Mouse (Mus musculus): ENCODE results near the gene Car10. TPM values are rescaled to one million over a fixed set of nuclear protein-coding genes. Genes with fewer than 3 reads are reported as not detected.

Gene Car10
- polyA plus RNA-seq, 1 experiment from 2014 or later: 10.6 TPM

GRCm38 (mm10) chr11:93185477-93185876, 87.6 kb downstream of the Car10 start:
- Histone ChIP-seq H3K27ac (replicated peaks) (no peak overlapping the region), H3K9ac (replicated peaks) (no peak overlapping the region), H3K4me3 (no peak overlapping the region), H3K4me1 (no peaks in the 10 kb centered on the region), H3K9me3 (no peaks in the 10 kb centered on the region), H3K27me3 (no peaks in the 10 kb centered on the region), H3K36me3 (no peaks in the 10 kb centered on the region), H3K4me2 (replicated peaks) (no peak overlapping the region)
- ATAC-seq (replicated peaks): no peak
- WGBS: 78% methylated on average over 4 of the region's 4 CpGs

- no peak for ATAC-seq (replicated peaks)
- no peaks in the 10 kb centered on the region for H3K9me3 ChIP-seq
These were observed 88.3 kb downstream of the Car10 start for GRCm38 (mm10) chr11:93186163-93186562.

GRCm38 (mm10) chr11:93188621-93189020, 90.8 kb downstream of the Car10 start:
- Histone ChIP-seq H3K36me3 (no peaks in the 10 kb centered on the region), H3K4me1 (no peaks in the 10 kb centered on the region), H3K27ac (replicated peaks) (no peak overlapping the region), H3K27me3 (no peaks in the 10 kb centered on the region), H3K9ac (replicated peaks) (no peak overlapping the region), H3K9me3 (no peaks in the 10 kb centered on the region), H3K4me2 (replicated peaks) (no peak overlapping the region), H3K4me3 (no peak overlapping the region)
- ATAC-seq (replicated peaks): no peak
- WGBS: 84% methylated on average over 5 of the region's 5 CpGs

More at GRCm38 (mm10) chr11:93186163-93186562, 88.3 kb downstream of the Car10 start:
- 83% methylated on average over 2 of the region's 2 CpGs for WGBS
- H3K9ac ChIP-seq (replicated peaks): no peak overlapping the region
- H3K36me3 ChIP-seq: no peaks in the 10 kb centered on the region
- H3K4me1 ChIP-seq: no peaks in the 10 kb centered on the region
- no peak overlapping the region for H3K4me2 ChIP-seq (replicated peaks)
- no peaks in the 10 kb centered on the region for H3K27me3 ChIP-seq
- H3K27ac ChIP-seq (replicated peaks): no peak overlapping the region
- no peak overlapping the region for H3K4me3 ChIP-seq

- no peak overlapping the region for H3K27ac ChIP-seq (replicated peaks)
- no peaks in the 10 kb centered on the region for H3K27me3 ChIP-seq
These were observed 102.2 kb downstream of the Car10 start for GRCm38 (mm10) chr11:93200046-93200445.

GRCm38 (mm10) chr11:93217457-93217856, 119.6 kb downstream of the Car10 start:
- no peaks in the 10 kb centered on the region for H3K4me1 ChIP-seq
- no peak overlapping the region for H3K4me2 ChIP-seq (replicated peaks)
- H3K9ac ChIP-seq (replicated peaks): no peak overlapping the region
- ATAC-seq (replicated peaks): no peak
- no peak overlapping the region for H3K27ac ChIP-seq (replicated peaks)
- no peaks in the 10 kb centered on the region for H3K36me3 ChIP-seq
- no peaks in the 10 kb centered on the region for H3K9me3 ChIP-seq
- H3K4me3 ChIP-seq: no peak overlapping the region
- no peaks in the 10 kb centered on the region for H3K27me3 ChIP-seq

More at GRCm38 (mm10) chr11:93200046-93200445, 102.2 kb downstream of the Car10 start:
- H3K36me3 ChIP-seq: no peaks in the 10 kb centered on the region
- no peak overlapping the region for H3K4me2 ChIP-seq (replicated peaks)
- no peak overlapping the region for H3K4me3 ChIP-seq
- H3K9me3 ChIP-seq: no peaks in the 10 kb centered on the region
- ATAC-seq (replicated peaks): no peak
- 93% methylated on average over 3 of the region's 3 CpGs for WGBS
- no peak overlapping the region for H3K9ac ChIP-seq (replicated peaks)
- no peaks in the 10 kb centered on the region for H3K4me1 ChIP-seq

- no peaks in the 10 kb centered on the region for H3K27me3 ChIP-seq
- H3K4me1 ChIP-seq: no peaks in the 10 kb centered on the region
- H3K4me2 ChIP-seq (replicated peaks): no peak overlapping the region
- no peak for ATAC-seq (replicated peaks)
- no peak overlapping the region for H3K4me3 ChIP-seq
- no peaks in the 10 kb centered on the region for H3K36me3 ChIP-seq
- H3K9ac ChIP-seq (replicated peaks): no peak overlapping the region
- H3K27ac ChIP-seq (replicated peaks): no peak overlapping the region
- H3K9me3 ChIP-seq: no peaks in the 10 kb centered on the region
These were observed 132.2 kb downstream of the Car10 start for GRCm38 (mm10) chr11:93230057-93230456.

- WGBS: 47% methylated on average over 6 of the region's 6 CpGs
- no peaks in the 10 kb centered on the region for H3K27me3 ChIP-seq
- H3K4me2 ChIP-seq (replicated peaks): no peak overlapping the region
- ATAC-seq (replicated peaks): no peak
- H3K4me1 ChIP-seq: no peaks in the 10 kb centered on the region
- no peaks in the 10 kb centered on the region for H3K9me3 ChIP-seq
- no peaks in the 10 kb centered on the region for H3K36me3 ChIP-seq
- H3K9ac ChIP-seq (replicated peaks): no peak overlapping the region
- no peak overlapping the region for H3K4me3 ChIP-seq
- no peak overlapping the region for H3K27ac ChIP-seq (replicated peaks)
These were observed 152.0 kb downstream of the Car10 start for GRCm38 (mm10) chr11:93249771-93250265.

- no peaks in the 10 kb centered on the region for H3K36me3 ChIP-seq
These were observed 153.9 kb downstream of the Car10 start for GRCm38 (mm10) chr11:93251766-93252165.

GRCm38 (mm10) chr11:93263979-93264378, 166.2 kb downstream of the Car10 start:
- H3K27ac ChIP-seq (replicated peaks): no peak overlapping the region
- H3K4me2 ChIP-seq (replicated peaks): no peak overlapping the region
- no peaks in the 10 kb centered on the region for H3K9me3 ChIP-seq
- no peak for ATAC-seq (replicated peaks)
- H3K9ac ChIP-seq (replicated peaks): no peak overlapping the region
- H3K4me3 ChIP-seq: no peak overlapping the region
- WGBS: 74% methylated on average over 3 of the region's 3 CpGs
- H3K27me3 ChIP-seq: no peaks in the 10 kb centered on the region
- no peaks in the 10 kb centered on the region for H3K36me3 ChIP-seq
- no peaks in the 10 kb centered on the region for H3K4me1 ChIP-seq

More at GRCm38 (mm10) chr11:93251766-93252165, 153.9 kb downstream of the Car10 start:
- H3K27me3 ChIP-seq: no peaks in the 10 kb centered on the region
- no peak overlapping the region for H3K9ac ChIP-seq (replicated peaks)
- H3K4me3 ChIP-seq: no peak overlapping the region
- H3K4me1 ChIP-seq: no peaks in the 10 kb centered on the region
- no peak for ATAC-seq (replicated peaks)
- H3K4me2 ChIP-seq (replicated peaks): no peak overlapping the region
- H3K9me3 ChIP-seq: no peaks in the 10 kb centered on the region
- no peak overlapping the region for H3K27ac ChIP-seq (replicated peaks)
- WGBS: 69% methylated on average over 5 of the region's 5 CpGs

GRCm38 (mm10) chr11:93272016-93272415, 174.2 kb downstream of the Car10 start:
- Histone ChIP-seq H3K27me3 (no peaks in the 10 kb centered on the region), H3K9ac (replicated peaks) (no peak overlapping the region), H3K4me1 (no peaks in the 10 kb centered on the region), H3K27ac (replicated peaks) (no peak overlapping the region), H3K9me3 (no peaks in the 10 kb centered on the region), H3K4me2 (replicated peaks) (no peak overlapping the region), H3K36me3 (no peaks in the 10 kb centered on the region), H3K4me3 (no peak overlapping the region)
- 44% methylated on average over 6 of the region's 6 CpGs for WGBS
- 0 out of 2 replicates have a peak, but pooled peaks have one; percentile 13 for ATAC-seq (replicated peaks)

GRCm38 (mm10) chr11:93273906-93274305, 176.1 kb downstream of the Car10 start:
- Histone ChIP-seq H3K4me1 (no peaks in the 10 kb centered on the region), H3K4me3 (no peak overlapping the region), H3K9me3 (no peaks in the 10 kb centered on the region), H3K4me2 (replicated peaks) (no peak overlapping the region), H3K9ac (replicated peaks) (no peak overlapping the region), H3K36me3 (no peaks in the 10 kb centered on the region), H3K27me3 (no peaks in the 10 kb centered on the region), H3K27ac (replicated peaks) (no peak overlapping the region)
- 62% methylated on average over 6 of the region's 6 CpGs for whole genome bisulfite sequencing
- ATAC-seq (replicated peaks): no peak; the same call in 1 of the 2 replicates

GRCm38 (mm10) chr11:93293661-93294060, 195.8 kb downstream of the Car10 start:
- Histone ChIP-seq H3K9me3 (no peaks in the 10 kb centered on the region), H3K36me3 (no peaks in the 10 kb centered on the region), H3K4me1 (no peaks in the 10 kb centered on the region), H3K27me3 (no peaks in the 10 kb centered on the region), H3K4me2 (replicated peaks) (no peak overlapping the region), H3K9ac (replicated peaks) (no peak overlapping the region), H3K4me3 (no peak overlapping the region), H3K27ac (replicated peaks) (no peak overlapping the region)
- WGBS: 93% methylated on average over 1 of the region's 1 CpGs
- no peak for ATAC-seq (replicated peaks)

- no peak overlapping the region for H3K4me3 ChIP-seq
- H3K36me3 ChIP-seq: no peaks in the 10 kb centered on the region
- no peak overlapping the region for H3K9ac ChIP-seq (replicated peaks)
- no peak overlapping the region for H3K4me2 ChIP-seq (replicated peaks)
- H3K27me3 ChIP-seq: no peaks in the 10 kb centered on the region
- no peak overlapping the region for H3K27ac ChIP-seq (replicated peaks)
- no peaks in the 10 kb centered on the region for H3K9me3 ChIP-seq
- no peak for ATAC-seq (replicated peaks)
- H3K4me1 ChIP-seq: no peaks in the 10 kb centered on the region
- WGBS: 89% methylated on average over 1 of the region's 1 CpGs
These were observed 212.2 kb downstream of the Car10 start for GRCm38 (mm10) chr11:93309981-93310380.

Measured in forebrain, embryonic 15.5 days (tissue).